Mouse (Mus musculus): ENCODE measurements around the gene Gsk3a.

DNA sequence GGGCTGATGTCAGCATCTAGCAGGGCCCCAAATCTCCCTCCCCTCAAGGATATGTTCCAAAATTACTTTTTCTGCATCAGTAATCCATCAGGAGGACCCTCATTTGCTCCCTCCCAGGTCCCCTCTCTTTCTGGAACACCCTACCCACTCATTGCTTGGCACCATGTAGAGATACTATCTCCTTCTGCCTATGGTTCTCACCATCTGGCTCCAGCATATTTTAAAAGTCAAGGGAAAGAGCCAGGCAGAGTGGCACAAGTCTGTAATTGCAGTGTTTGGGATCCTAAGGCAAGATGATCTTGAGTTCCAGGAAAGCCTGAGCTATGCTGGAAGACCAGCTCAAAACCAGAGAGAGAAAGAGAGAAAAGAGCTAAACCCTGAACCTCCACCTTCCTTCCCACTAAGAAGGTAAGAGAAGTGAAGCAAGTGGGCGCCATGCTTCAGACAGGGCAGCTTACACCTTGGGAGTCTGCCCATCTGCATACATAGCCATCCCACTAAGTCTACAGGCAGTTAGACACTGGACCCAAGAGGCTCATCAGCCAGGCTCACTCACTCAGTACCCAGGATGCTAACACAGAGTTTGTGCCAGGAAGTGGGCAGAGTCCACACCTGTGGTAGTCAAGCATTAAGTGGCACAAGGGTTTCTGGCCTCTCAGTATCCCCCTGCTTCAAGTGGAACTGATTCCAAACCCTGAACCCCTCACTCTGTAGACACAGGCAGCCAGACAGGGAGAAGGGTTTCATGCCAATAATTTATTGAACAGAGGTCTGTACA, 9.9 kb downstream of the Gsk3a start:
- no peak for TF ChIP-seq CTCF (IDR thresholded peaks at IDR 0.05; ENCODE audit: control insufficient read depth, insufficient read depth, insufficient replicate concordance, low read depth, low read length)
- no peak for TF ChIP-seq POLR2A (IDR thresholded peaks at IDR 0.05; ENCODE audit: control insufficient read depth, low read depth, low read length)
